Mouse (Mus musculus) liver, postnatal 0 days (tissue): Measurements from ENCODE around the gene Atxn2l. TPM values are rescaled to one million over a fixed set of nuclear protein-coding genes. Genes with fewer than 3 reads are reported as not detected.

ENCODE experiments used
- ATAC-seq: fragments of 200-750 bp; cut with Nextera tagmentation; 2 replicates; pipeline ENCODE4 v1.8.0; 2017; ENCODE audit warnings: mild to moderate bottlenecking, moderate library complexity
- DNase-seq: peaks from one replicate; pipeline ENCODE4 v3.0.0-alpha.2; 2016
- H3K27ac ChIP-seq: fragments of 300-500 bp; sonication (generic); 2 replicates; pipeline ENCODE4 v1.5.1; 2014; ENCODE audit warnings: antibody characterized with exemption, moderate library complexity, mild to moderate bottlenecking, low read depth
- H3K27me3 ChIP-seq: fragments of 300-500 bp; sonication (generic); 2 replicates; pipeline ENCODE4 v1.6.1; 2014; ENCODE audit warnings: low read length, control low read depth, mixed read lengths; ENCODE audit not compliant: insufficient read depth
- H3K36me3 ChIP-seq: fragments of 300-500 bp; sonication (generic); replicated peaks from 2 replicates; pipeline ENCODE4 v1.6.1; 2014; ENCODE audit warnings: mild to moderate bottlenecking, control low read depth, low read length, moderate library complexity, mixed read lengths; ENCODE audit not compliant: insufficient read depth
- H3K4me1 ChIP-seq: fragments of 300-500 bp; sonication (generic); 2 replicates; pipeline ENCODE4 v1.6.1; 2014; ENCODE audit warnings: antibody characterized with exemption, mild to moderate bottlenecking, control low read depth; ENCODE audit not compliant: insufficient read depth
- H3K4me2 ChIP-seq: fragments of 300-500 bp; sonication (generic); 2 replicates; pipeline ENCODE4 v1.6.1; 2014; ENCODE audit warnings: low read depth, mild to moderate bottlenecking, low read length, moderate library complexity, mixed read lengths
- H3K4me3 ChIP-seq: fragments of 300-500 bp; sonication (generic); 2 replicates; pipeline ENCODE4 v1.5.1; 2014; ENCODE audit warnings: low read depth, low read length
- H3K9ac ChIP-seq: fragments of 300-500 bp; sonication (generic); replicated peaks from 2 replicates; pipeline ENCODE4 v1.6.1; 2014; ENCODE audit warnings: mild to moderate bottlenecking, moderate library complexity
- H3K9me3 ChIP-seq: fragments of 300-500 bp; sonication (generic); 2 replicates; pipeline ENCODE4 v1.6.1; 2016; ENCODE audit warnings: mild to moderate bottlenecking, control low read depth, low read length, mixed read lengths
- CTCF ChIP-seq: sonication (generic); IDR thresholded peaks from 2 replicates; pipeline ENCODE4 v1.5.1; 2016; ENCODE audit warnings: antibody characterized with exemption, low read depth
- EP300 ChIP-seq: IDR thresholded peaks from 2 replicates; pipeline ENCODE4 v1.6.1; 2016; ENCODE audit warnings: antibody characterized with exemption, low read depth, mild to moderate bottlenecking
- WGBS: fragments of 180-500 bp; shearing (Covaris S2); extraction: QIAGEN DNeasy Blood & Tissue Kit; methylation state at CpG from one replicate; pipeline ENCODE4 v1.1.7; 2014; ENCODE audit not compliant: insufficient replicate concordance; 5-methylcytosine and 5-hydroxymethylcytosine counted together
- polyA plus RNA-seq: library from polyadenylated mRNA; unstranded; fragments of >200 nt; fragmentation: Nextera tagmentation; extraction: Ambion mirVana; gene quantifications from 2 replicates; pipeline ENCODE4 v1.2.1, GENCODE M21; 2015

Gene Atxn2l
- polyA plus RNA-seq, 1 experiment from 2014 or later, result 12.0 TPM

DNA sequence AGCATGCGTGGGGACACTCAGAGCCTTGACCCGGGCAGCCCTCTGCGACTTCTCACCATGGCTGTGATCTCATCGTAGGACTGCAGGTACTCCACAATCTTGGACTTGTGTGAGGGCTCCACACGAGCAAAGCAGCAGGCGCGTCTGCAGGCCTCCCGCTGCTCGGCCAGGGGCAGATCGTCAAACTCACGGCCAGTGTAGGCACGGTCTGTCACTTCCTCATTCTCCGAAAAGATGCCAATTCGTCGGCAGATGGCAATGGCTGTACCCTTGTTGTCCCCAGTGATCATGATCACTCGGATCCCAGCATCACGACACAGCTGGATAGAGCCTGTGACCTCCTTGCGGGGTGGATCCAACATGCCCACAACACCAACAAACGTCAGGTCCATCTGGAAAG lies 54.8 kb downstream of the Atxn2l start:
- TF ChIP-seq CTCF, result no peak
- no peak for TF ChIP-seq EP300

DNA sequence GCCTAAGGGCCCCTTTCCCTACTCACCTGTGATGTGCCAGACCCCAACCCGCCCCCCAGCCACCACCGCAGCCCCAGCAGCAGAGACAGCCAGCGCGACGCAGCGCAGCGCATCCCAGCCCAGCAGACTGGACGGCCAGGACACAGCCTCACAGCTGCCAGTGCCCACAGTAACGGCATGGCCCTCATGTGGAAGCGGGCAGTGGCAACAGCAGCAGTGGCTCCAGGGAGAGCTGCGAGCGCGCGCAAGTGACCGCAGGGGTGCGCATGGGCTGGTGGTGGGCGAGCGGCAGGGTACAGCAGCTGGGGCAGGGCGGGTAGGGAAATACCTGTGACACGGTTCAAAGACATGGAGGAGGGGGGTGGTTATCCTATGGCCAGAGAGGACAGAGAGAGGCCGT lies 57.0 kb downstream of the Atxn2l start:
- ATAC-seq (no peak), DNase-seq (no peak)
- Histone ChIP-seq H3K9me3 (no peaks in the 10 kb centered on the region), H3K4me2 (no peak overlapping the region), H3K4me1 (no peaks in the 10 kb centered on the region), H3K27ac (no peak overlapping the region), H3K4me3 (no peak overlapping the region), H3K9ac (no peak overlapping the region), H3K36me3 (peaks cover 24% of the 10 kb centered on the region), H3K27me3 (no peaks in the 10 kb centered on the region)
- 90% methylated on average over 21 of the region's 21 CpGs for WGBS
- no peak for TF ChIP-seq EP300
- no peak for TF ChIP-seq CTCF

More for the DNA sequence above, 54.8 kb downstream of the Atxn2l start:
- whole genome bisulfite sequencing, result 73% methylated on average over 19 of the region's 19 CpGs
- Histone ChIP-seq H3K9ac (no peak overlapping the region), H3K4me2 (no peak overlapping the region), H3K27me3 (no peaks in the 10 kb centered on the region), H3K9me3 (no peaks in the 10 kb centered on the region), H3K4me3 (no peak overlapping the region), H3K36me3 (peaks cover 18% of the 10 kb centered on the region), H3K4me1 (no peaks in the 10 kb centered on the region), H3K27ac (no peak overlapping the region)
- DNase-seq, result no peak
- no peak for ATAC-seq

DNA sequence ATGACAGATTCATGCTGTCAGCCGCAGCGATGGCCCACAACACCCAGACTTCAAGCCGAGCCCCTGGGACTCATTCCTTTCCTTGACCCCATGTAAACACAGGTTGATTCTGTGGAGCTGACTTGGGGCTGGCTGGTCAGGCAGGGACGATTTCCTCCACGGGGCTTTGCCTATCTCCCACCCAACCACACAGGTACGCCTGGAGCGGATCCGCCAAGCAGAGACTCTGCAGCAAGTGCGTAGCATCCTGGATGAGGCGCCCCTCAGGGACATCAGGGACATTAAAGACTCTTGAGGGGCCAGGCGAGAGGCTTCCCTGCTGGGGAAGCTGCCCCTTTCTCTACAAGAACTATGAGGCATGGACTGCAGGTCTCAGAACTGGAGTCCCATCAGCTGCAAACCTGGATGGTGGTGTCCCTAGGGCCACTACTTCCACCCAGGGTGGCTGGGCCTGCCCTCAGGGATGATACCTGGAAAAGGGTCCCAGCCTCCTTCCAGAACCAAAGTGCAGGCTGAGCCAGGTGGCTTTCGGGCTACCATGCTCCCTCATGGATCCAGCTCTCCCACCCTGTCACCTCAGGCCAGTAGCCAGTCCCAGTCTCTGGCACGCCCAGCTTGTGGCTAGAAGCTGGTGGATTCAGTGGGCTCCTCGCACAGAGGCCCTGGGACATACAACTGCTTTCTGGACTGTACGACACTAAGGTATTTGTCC lies 58.0 kb downstream of the Atxn2l start:
- WGBS, result 88% methylated on average over 15 of the region's 15 CpGs
- ATAC-seq (no peak), DNase-seq (no peak)

DNA sequence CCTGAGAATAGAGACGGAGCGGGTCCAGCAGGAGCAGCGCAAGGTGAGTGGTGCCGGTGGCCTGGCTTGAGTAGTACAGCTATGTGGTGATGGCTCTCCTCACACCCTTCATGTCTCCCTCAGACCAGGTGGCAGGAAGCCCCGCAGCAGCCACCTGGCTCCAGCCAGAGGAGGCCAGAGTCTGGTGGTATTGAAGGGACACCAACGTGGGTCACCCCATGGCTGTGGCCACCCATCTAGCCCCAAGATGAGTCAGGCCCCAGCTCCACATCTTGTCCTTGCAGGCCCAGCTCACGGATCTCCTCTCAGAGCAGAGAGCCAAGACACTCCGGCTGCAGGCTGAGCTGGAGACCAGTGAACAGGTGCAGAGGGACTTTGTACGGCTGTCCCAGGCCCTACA lies 58.7 kb downstream of the Atxn2l start:
- no peaks in the 10 kb centered on the region for H3K4me1 ChIP-seq
- DNase-seq (no peak), ATAC-seq (no peak)
- no peak overlapping the region for H3K4me3 ChIP-seq
- no peaks in the 10 kb centered on the region for H3K9me3 ChIP-seq
- no peak overlapping the region for H3K4me2 ChIP-seq
- no peak overlapping the region for H3K27ac ChIP-seq
- no peak overlapping the region for H3K9ac ChIP-seq
- peaks cover 26% of the 10 kb centered on the region for H3K36me3 ChIP-seq
- 91% methylated on average over 9 of the region's 9 CpGs for WGBS
- H3K27me3 ChIP-seq, result no peaks in the 10 kb centered on the region
- TF ChIP-seq CTCF (no peak), EP300 (no peak)

More for the DNA sequence above, 58.0 kb downstream of the Atxn2l start:
- H3K4me2 ChIP-seq, result no peak overlapping the region
- no peaks in the 10 kb centered on the region for H3K27me3 ChIP-seq
- H3K27ac ChIP-seq, result no peak overlapping the region
- peaks cover 24% of the 10 kb centered on the region for H3K36me3 ChIP-seq
- no peaks in the 10 kb centered on the region for H3K9me3 ChIP-seq
- TF ChIP-seq CTCF, result no peak
- no peak for TF ChIP-seq EP300
- H3K4me1 ChIP-seq, result no peaks in the 10 kb centered on the region
- no peak overlapping the region for H3K9ac ChIP-seq
- H3K4me3 ChIP-seq, result no peak overlapping the region

DNA sequence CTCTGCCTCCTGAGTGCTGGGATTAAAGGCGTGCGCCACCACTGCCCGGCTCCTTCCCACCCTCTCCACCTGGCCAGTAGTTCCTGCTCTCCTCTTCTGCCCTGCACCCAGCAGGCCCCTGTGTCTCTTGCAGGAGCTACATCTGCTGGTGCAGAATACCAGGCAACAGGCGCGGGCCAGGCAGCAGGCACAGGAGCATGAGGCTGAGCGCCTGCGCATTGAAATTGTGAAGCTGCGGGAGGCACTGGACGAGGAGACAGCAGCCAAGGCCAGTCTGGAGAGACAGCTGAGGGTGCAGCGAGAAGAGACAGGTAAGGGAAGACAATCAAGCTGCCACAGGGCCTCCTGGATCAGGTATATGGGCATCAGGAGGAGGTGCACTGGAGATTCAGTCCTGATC lies 59.2 kb downstream of the Atxn2l start:
- WGBS, result 88% methylated on average over 10 of the region's 10 CpGs
- no peak for DNase-seq
- Histone ChIP-seq H3K9me3 (no peaks in the 10 kb centered on the region), H3K4me1 (no peaks in the 10 kb centered on the region), H3K4me3 (no peak overlapping the region), H3K4me2 (no peak overlapping the region), H3K9ac (no peak overlapping the region), H3K27me3 (no peaks in the 10 kb centered on the region), H3K27ac (no peak overlapping the region), H3K36me3 (peaks cover 26% of the 10 kb centered on the region)
- TF ChIP-seq EP300, result no peak
- no peak for TF ChIP-seq CTCF
- no peak for ATAC-seq

Other genes starting within 250 kb of the Atxn2l start
- gene Sbk1, start 230.8 kb downstream of the Atxn2l start, polyA plus RNA-seq, result 5.2 and 6.5 TPM in 2 replicates
- gene Lat, start 133.9 kb downstream of the Atxn2l start, polyA plus RNA-seq, result 8.7 and 9.2 TPM in 2 replicates
- 17.2 and 18.6 TPM in 2 replicates for gene Spns1, start 126.0 kb downstream of the Atxn2l start, polyA plus RNA-seq
- gene Nfatc2ip, start 106.7 kb downstream of the Atxn2l start, polyA plus RNA-seq, result 1.4 and 1.5 TPM in 2 replicates
- 8.7 and 9.1 TPM in 2 replicates for gene Cd19, start 88.5 kb downstream of the Atxn2l start, polyA plus RNA-seq
- 7.1 and 7.2 TPM in 2 replicates for gene Rabep2, start 74.7 kb downstream of the Atxn2l start, polyA plus RNA-seq
- 2.2 and 34.1 TPM in 2 replicates for gene Atp2a1, start 40.3 kb downstream of the Atxn2l start, polyA plus RNA-seq
- 13.5 and 13.7 TPM in 2 replicates for gene Sh2b1, start 28.0 kb downstream of the Atxn2l start, polyA plus RNA-seq
- 57.6 and 57.7 TPM in 2 replicates for gene Tufm, start 16.1 kb downstream of the Atxn2l start, polyA plus RNA-seq
- 78.4 and 90.9 TPM in 2 replicates for gene Eif3c, start 63.0 kb upstream of the Atxn2l start, polyA plus RNA-seq
- 3.0 and 4.0 TPM in 2 replicates for gene Apobr, start 81.5 kb upstream of the Atxn2l start, polyA plus RNA-seq
- gene Cln3, start 82.4 kb upstream of the Atxn2l start, polyA plus RNA-seq, result 12.3 and 14.6 TPM in 2 replicates
- 0.18 and 0.21 TPM in 2 replicates for gene Il27, start 91.5 kb upstream of the Atxn2l start, polyA plus RNA-seq
- gene Nupr1, start 127.4 kb upstream of the Atxn2l start, polyA plus RNA-seq, result 4.0 and 4.5 TPM in 2 replicates
- 22.7 and 22.8 TPM in 2 replicates for gene Sgf29, start 145.9 kb upstream of the Atxn2l start, polyA plus RNA-seq
- 221 and 241 TPM in 2 replicates for gene Sult1a1, start 173.0 kb upstream of the Atxn2l start, polyA plus RNA-seq
- 86.5 and 93.5 TPM in 2 replicates for gene Bola2, start 192.0 kb upstream of the Atxn2l start, polyA plus RNA-seq
- 2.6 and 3.7 TPM in 2 replicates for gene Slx1b, start 192.3 kb upstream of the Atxn2l start, polyA plus RNA-seq
- gene Coro1a, start 204.3 kb upstream of the Atxn2l start, polyA plus RNA-seq, result 121 and 130 TPM in 2 replicates